Mouse (Mus musculus) yolk sac, embryonic 10.5 days (tissue): ENCODE data around the gene Nbas.

Experiments used
- DNase-seq: peaks from one replicate; pipeline ENCODE4 v3.0.0-alpha.2; 2017; ENCODE audit warnings: low spot score

The Nbas gene

GRCm38 (mm10) chr12:13389644-13390043, 120.7 kb downstream of the Nbas start:
- DNase-seq: no peak

- DNase-seq: no peak
These were observed 141.3 kb downstream of the Nbas start for GRCm38 (mm10) chr12:13410191-13410590.

GRCm38 (mm10) chr12:13418651-13419050, 149.7 kb downstream of the Nbas start:
- DNase-seq: no peak

- no peak for DNase-seq
These were observed 161.3 kb downstream of the Nbas start for GRCm38 (mm10) chr12:13430219-13430618.

- DNase-seq: no peak
These were observed 175.9 kb downstream of the Nbas start for GRCm38 (mm10) chr12:13444653-13445431.

- no peak for DNase-seq
These were observed 176.6 kb downstream of the Nbas start for GRCm38 (mm10) chr12:13445486-13446065.

GRCm38 (mm10) chr12:13448916-13449315, 180.0 kb downstream of the Nbas start:
- no peak for DNase-seq

GRCm38 (mm10) chr12:13452050-13452449, 183.1 kb downstream of the Nbas start:
- no peak for DNase-seq

GRCm38 (mm10) chr12:13460223-13460853, 191.4 kb downstream of the Nbas start:
- DNase-seq: no peak

- no peak for DNase-seq
These were observed 192.7 kb downstream of the Nbas start for GRCm38 (mm10) chr12:13461558-13462153.

GRCm38 (mm10) chr12:13462397-13462796, 193.5 kb downstream of the Nbas start:
- no peak for DNase-seq

GRCm38 (mm10) chr12:13465554-13465953, 196.6 kb downstream of the Nbas start:
- no peak for DNase-seq

- no peak for DNase-seq
These were observed 205.9 kb downstream of the Nbas start for GRCm38 (mm10) chr12:13474881-13475280.

- no peak for DNase-seq
These were observed 210.2 kb downstream of the Nbas start for GRCm38 (mm10) chr12:13479163-13479562.

- DNase-seq: no peak
These were observed 217.3 kb downstream of the Nbas start for GRCm38 (mm10) chr12:13486278-13486677.

GRCm38 (mm10) chr12:13497211-13497610, 228.3 kb downstream of the Nbas start:
- no peak for DNase-seq

GRCm38 (mm10) chr12:13499237-13499889, 230.4 kb downstream of the Nbas start:
- DNase-seq: no peak

- no peak for DNase-seq
These were observed 231.3 kb downstream of the Nbas start for GRCm38 (mm10) chr12:13500191-13500590.

- no peak for DNase-seq
These were observed 236.0 kb downstream of the Nbas start for GRCm38 (mm10) chr12:13504771-13505444.

- no peak for DNase-seq
These were observed 249.1 kb downstream of the Nbas start for GRCm38 (mm10) chr12:13518082-13518481.

GRCm38 (mm10) chr12:13519413-13519812, 250.5 kb downstream of the Nbas start:
- DNase-seq: no peak
